ENCODE assay signal across 13 mouse cellular contexts in genomic region chr10:78303675-78304074, GRCm38 (mm10). TPM values are rescaled to one million over a fixed set of nuclear protein-coding genes. Genes with fewer than 3 reads are reported as not detected.
A peak's percentile ranks its signal among the peaks of the same experiment; 100 is the strongest.
DNase-seq lines count a peak whose midpoint lies in the region; ATAC-seq and TF ChIP-seq lines count a peak whose summit lies in the region.
"Had no signal": no experiment of that assay in that cellular context is flagged by ENCODE, and none has a peak within 500 bp of the region (broad histone marks: within the 10 kb centered on the region; RNA-seq: fewer than 3 reads in every experiment).

No protein-coding gene starts in this region.

- 63% methylated on average over 7 of the region's 7 CpGs for WGBS in lung, postnatal 0 days
- 54% methylated on average over 7 of the region's 7 CpGs for WGBS in lung, adult 2 months
- 92% methylated on average over 7 of the region's 7 CpGs for WGBS in forebrain, embryonic 13.5 days
- WGBS in forebrain, embryonic 12.5 days: 85% methylated on average over 7 of the region's 7 CpGs

- TF ChIP-seq EP300 in lung, postnatal 0 days (IDR thresholded peaks at IDR 0.05): no peak

- peaks cover 3% of the 10 kb centered on the region; the same call in 1 of the 2 replicates for H3K4me1 ChIP-seq in lung, postnatal 0 days (ENCODE audit: insufficient read depth, low read depth, low read length)
- H3K4me1 ChIP-seq in lung, adult 2 months (ENCODE audit: control insufficient read depth, insufficient read depth, low read length): peaks cover 7% of the 10 kb centered on the region
- no peaks in the 10 kb centered on the region for H3K4me1 ChIP-seq in forebrain, embryonic 13.5 days
- no peaks in the 10 kb centered on the region for H3K4me1 ChIP-seq in forebrain, embryonic 12.5 days
- H3K4me1 ChIP-seq: stomach, embryonic 15.5 days had no signal

- TF ChIP-seq CTCF in lung, postnatal 0 days (IDR thresholded peaks at IDR 0.05): no peak
- TF ChIP-seq CTCF in lung, adult 2 months (IDR thresholded peaks at IDR 0.05; ENCODE audit: insufficient read depth, low read length): no peak

- H3K4me2 ChIP-seq in lung, postnatal 0 days (replicated peaks; ENCODE audit: low read depth, low read length): no peak overlapping the region
- no peak overlapping the region for H3K4me2 ChIP-seq in forebrain, embryonic 13.5 days
- no peak overlapping the region for H3K4me2 ChIP-seq in forebrain, embryonic 12.5 days
- H3K4me2 ChIP-seq: hindbrain, embryonic 14.5 days; stomach, embryonic 15.5 days had no signal

- DNase-seq in lung, postnatal 0 days (ENCODE audit: low spot score): no peak
- no peak for DNase-seq in lung, adult 2 months
- DNase-seq in natural killer cell, adult 2 months (ENCODE audit: low spot score in 2 of 2): peak; percentile 78 to 83
- DNase-seq in embryo, embryonic 10 days (ENCODE audit: low spot score): no peak
- DNase-seq: adrenal gland, postnatal 25 days; cerebellum, postnatal 36 days; heart, adult 18-20 months had no signal

- ATAC-seq in lung, postnatal 0 days: peak; percentile 26
- peak; percentile 83 for ATAC-seq in CD4-positive, CD25-positive, alpha-beta regulatory T cell, adult 4 months
- ATAC-seq in hematopoietic stem cell, adult 5-6 weeks (replicated peaks in 1 of 2; ENCODE audit: insufficient read depth in 1 of 2, low FRiP score in 2 of 2, low TSS enrichment in 1 of 2, low read depth in 1 of 2, poor library complexity in 2 of 2, severe bottlenecking in 2 of 2): peak; percentile 79 to 85
- no peak for ATAC-seq in forebrain, embryonic 13.5 days
- ATAC-seq in forebrain, embryonic 12.5 days (ENCODE audit: low FRiP score): no peak

- H3K27me3 ChIP-seq in lung, postnatal 0 days (replicated peaks; ENCODE audit: insufficient read depth, low read length): no peaks in the 10 kb centered on the region
- no peaks in the 10 kb centered on the region for H3K27me3 ChIP-seq in forebrain, embryonic 13.5 days
- H3K27me3 ChIP-seq in forebrain, embryonic 12.5 days: no peaks in the 10 kb centered on the region
- H3K27me3 ChIP-seq: stomach, embryonic 15.5 days had no signal

- no peak overlapping the region for H3K9ac ChIP-seq in lung, postnatal 0 days (replicated peaks; ENCODE audit: low read depth)
- no peak overlapping the region for H3K9ac ChIP-seq in forebrain, embryonic 13.5 days
- no peak overlapping the region for H3K9ac ChIP-seq in forebrain, embryonic 12.5 days
- H3K9ac ChIP-seq: hindbrain, embryonic 14.5 days; stomach, embryonic 15.5 days had no signal

- H3K27ac ChIP-seq in lung, postnatal 0 days (ENCODE audit: low read length): no peak overlapping the region
- H3K27ac ChIP-seq in forebrain, embryonic 13.5 days: no peak overlapping the region
- no peak overlapping the region for H3K27ac ChIP-seq in forebrain, embryonic 12.5 days
- H3K27ac ChIP-seq: hindbrain, embryonic 14.5 days; stomach, embryonic 15.5 days had no signal

- TF ChIP-seq POLR2A in lung, adult 2 months (IDR thresholded peaks at IDR 0.05; ENCODE audit: borderline replicate concordance, extremely low read depth, low read depth, low read length): no peak

- H3K4me3 ChIP-seq in lung, postnatal 0 days (ENCODE audit: low read depth, low read length): no peak overlapping the region
- no peak overlapping the region for H3K4me3 ChIP-seq in lung, adult 2 months (replicated peaks; ENCODE audit: extremely low read depth, low read depth, low read length)
- H3K4me3 ChIP-seq in forebrain, embryonic 13.5 days: no peak overlapping the region
- no peak overlapping the region for H3K4me3 ChIP-seq in forebrain, embryonic 12.5 days (replicated peaks)
- H3K4me3 ChIP-seq: stomach, embryonic 15.5 days had no signal

- no peaks in the 10 kb centered on the region for H3K9me3 ChIP-seq in lung, postnatal 0 days (ENCODE audit: low read length)
- no peaks in the 10 kb centered on the region for H3K9me3 ChIP-seq in forebrain, embryonic 13.5 days (replicated peaks)
- H3K9me3 ChIP-seq in forebrain, embryonic 12.5 days: no peaks in the 10 kb centered on the region
- H3K9me3 ChIP-seq: stomach, embryonic 15.5 days had no signal

- H3K36me3 ChIP-seq in lung, postnatal 0 days (ENCODE audit: insufficient read depth, low read length): no peaks in the 10 kb centered on the region
- H3K36me3 ChIP-seq in forebrain, embryonic 13.5 days (ENCODE audit: poor library complexity, severe bottlenecking): peaks cover 9% of the 10 kb centered on the region; the same call in 1 of the 2 replicates
- 0 out of 2 replicates have a peak, but pooled peaks cover 2% of the 10 kb centered on the region for H3K36me3 ChIP-seq in forebrain, embryonic 12.5 days (replicated peaks)
- H3K36me3 ChIP-seq: stomach, embryonic 15.5 days had no signal

RNA-seq across cellular contexts. Expression of gene Agpat3, which starts 48.6 kb away (rescaled TPM):
- polyA plus RNA-seq in lung, postnatal 0 days (2015; fragmentation: Nextera tagmentation; extraction: Ambion mirVana): 119 and 129 TPM in 2 replicates
- 209 and 247 TPM in 2 replicates for polyA plus RNA-seq in lung, adult 2 months (2012; rRNA removed)
- 100 to 1,000 TPM in 1 of 2 experiments, 10 to 100 TPM in 1; 94.4 to 115 TPM for polyA plus RNA-seq in CD4-positive, CD25-positive, alpha-beta regulatory T cell, adult 4 months (2017; shearing (Covaris generic))
- 10.9 and 13.1 TPM in 2 replicates for total RNA-seq in hematopoietic stem cell, adult 5-6 weeks (2017)
- 45.9 and 50.0 TPM in 2 replicates for polyA plus RNA-seq in forebrain, embryonic 13.5 days (2015; fragmentation: Nextera tagmentation; extraction: Ambion mirVana)
- 52.5 and 58.0 TPM in 2 replicates for polyA plus RNA-seq in forebrain, embryonic 12.5 days (2016; fragmentation: Nextera tagmentation; extraction: Ambion mirVana)

RNA-seq across cellular contexts. Expression of gene Trappc10, which starts 59.2 kb away (rescaled TPM):
- 19.2 and 19.9 TPM in 2 replicates for polyA plus RNA-seq in lung, postnatal 0 days (2015; fragmentation: Nextera tagmentation; extraction: Ambion mirVana)
- polyA plus RNA-seq in lung, adult 2 months (2012; rRNA removed): 45.4 and 50.0 TPM in 2 replicates
- 1 to 10 TPM; 4.9 to 9.0 TPM for polyA plus RNA-seq in CD4-positive, CD25-positive, alpha-beta regulatory T cell, adult 4 months (2017; shearing (Covaris generic))
- total RNA-seq in hematopoietic stem cell, adult 5-6 weeks (2017): 24.5 and 27.3 TPM in 2 replicates
- 16.8 and 18.9 TPM in 2 replicates for polyA plus RNA-seq in forebrain, embryonic 13.5 days (2015; fragmentation: Nextera tagmentation; extraction: Ambion mirVana)
- polyA plus RNA-seq in forebrain, embryonic 12.5 days (2016; fragmentation: Nextera tagmentation; extraction: Ambion mirVana): 25.1 and 26.3 TPM in 2 replicates

Comparison
In these comparisons a context has a peak if more than half of its experiments do, and no peak if none do; other contexts are left out.
1. ATAC-seq: peak in lung, postnatal 0 days (single experiment), CD4-positive, CD25-positive, alpha-beta regulatory T cell, adult 4 months (single experiment) and hematopoietic stem cell, adult 5-6 weeks (2 of 2); none in forebrain, embryonic 13.5 days (single experiment) and forebrain, embryonic 12.5 days (single experiment).
2. DNase-seq: peak in natural killer cell, adult 2 months (2 of 2); none in lung, postnatal 0 days (single experiment), lung, adult 2 months (single experiment) and embryo, embryonic 10 days (single experiment).